Mouse (Mus musculus) embryonic facial prominence, embryonic 14.5 days (tissue): ENCODE results near the gene Gm6040. TPM values are rescaled to one million over a fixed set of nuclear protein-coding genes. Genes with fewer than 3 reads are reported as not detected.

Experiments used
- polyA plus RNA-seq: library from polyadenylated mRNA; unstranded; fragments of >200 nt; fragmentation: Nextera tagmentation; extraction: Ambion mirVana; gene quantifications from 2 replicates; pipeline ENCODE4 v1.2.1, GENCODE M21; 2014

Gene Gm6040
- polyA plus RNA-seq, 1 experiment from 2014 or later, result not detected

Other genes starting within 250 kb of the Gm6040 start
- gene Defb33, start 29.4 kb downstream of the Gm6040 start, polyA plus RNA-seq, result not detected in 2 replicates
- not detected in 2 replicates for gene Gm15056, start 19.4 kb downstream of the Gm6040 start, polyA plus RNA-seq
- gene AY761185, start 22.6 kb upstream of the Gm6040 start, polyA plus RNA-seq, result not detected in 2 replicates
- not detected in 2 replicates for gene Defa21, start 103.5 kb upstream of the Gm6040 start, polyA plus RNA-seq
- not detected in 2 replicates for gene Defa23, start 133.0 kb upstream of the Gm6040 start, polyA plus RNA-seq
- not detected in 2 replicates for gene Defa35, start 143.0 kb upstream of the Gm6040 start, polyA plus RNA-seq
- gene Defa25, start 162.4 kb upstream of the Gm6040 start, polyA plus RNA-seq, result not detected in 2 replicates
- gene Gm14851, start 174.0 kb upstream of the Gm6040 start, polyA plus RNA-seq, result not detected in 2 replicates
- gene Defa30, start 212.6 kb upstream of the Gm6040 start, polyA plus RNA-seq, result not detected in 2 replicates
- not detected in 2 replicates for gene Defa22, start 240.2 kb upstream of the Gm6040 start, polyA plus RNA-seq